Mouse (Mus musculus): ENCODE data around the gene Wnt9b.

The Wnt9b gene

DNA sequence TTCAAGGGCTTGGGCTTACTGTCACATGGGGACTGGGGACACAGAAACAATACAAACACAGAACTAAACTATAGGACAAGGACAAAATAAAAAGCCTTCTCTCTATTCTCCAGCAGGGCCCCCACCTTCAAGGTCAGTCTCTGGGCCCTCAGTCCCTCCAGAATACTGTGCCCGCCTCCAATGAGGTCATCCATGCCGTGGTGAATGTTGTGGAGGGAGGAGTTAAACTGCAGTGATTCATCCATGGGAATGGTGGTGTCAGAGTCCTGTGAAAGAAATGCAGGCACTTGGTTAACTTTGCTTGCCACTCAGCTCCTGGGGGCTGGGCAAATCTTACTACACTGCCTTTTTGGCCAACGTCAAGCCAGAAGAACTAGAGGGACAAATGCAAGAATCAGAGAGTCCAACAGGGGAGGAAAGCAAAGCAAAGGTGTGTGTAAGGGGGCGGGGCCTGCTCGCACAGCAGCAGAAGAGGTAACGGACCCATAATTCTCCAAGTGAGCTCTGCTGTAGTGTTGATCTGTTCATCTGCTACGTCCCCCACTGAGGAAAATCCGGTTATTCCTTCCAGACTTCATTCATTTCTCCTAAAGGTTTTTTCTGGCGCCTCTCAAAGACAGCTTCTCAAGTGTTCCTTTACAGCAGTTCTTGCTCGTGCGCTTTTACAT, 65.8 kb downstream of the Wnt9b start:
- no peak for DNase-seq (ENCODE audit: low read depth, low spot score)
